Mouse (Mus musculus) megakaryocyte, embryonic 14.5 days (primary cell): ENCODE data around the gene Abca5.

Experiments used
- FLI1 ChIP-seq: IDR thresholded peaks from 2 replicates; pipeline ENCODE4 v1.6.1; 2012; ENCODE audit warnings: low read length, inconsistent platforms, mixed read lengths
- GATA1 ChIP-seq: IDR thresholded peaks from 3 replicates; pipeline ENCODE4 v1.6.1; 2012; ENCODE audit warnings: mixed read lengths, low read length, inconsistent platforms, borderline replicate concordance

DNA sequence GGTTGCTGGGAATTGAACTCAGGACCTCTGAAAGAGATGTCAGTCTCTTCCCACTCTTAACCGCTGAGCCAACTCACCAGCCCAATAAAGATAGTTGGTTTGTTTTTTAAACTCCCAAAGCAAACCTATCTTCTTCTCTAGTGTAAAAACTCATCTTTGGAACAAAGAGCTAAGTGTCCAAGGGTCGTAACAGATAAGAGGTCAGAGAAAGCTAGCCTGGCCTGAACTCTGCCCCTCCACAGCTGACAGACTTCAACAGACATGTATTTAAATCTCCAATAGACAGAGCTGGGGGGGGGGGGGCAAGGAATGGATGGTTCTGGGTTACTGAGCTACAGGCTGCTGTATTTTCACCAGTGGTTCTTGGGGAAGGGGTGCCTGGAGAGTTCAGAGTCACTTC, 100.0 kb downstream of the Abca5 start:
- TF ChIP-seq GATA1 (no peak), FLI1 (no peak)
